Mouse (Mus musculus) stomach, postnatal 0 days (tissue): ENCODE measurements around the gene Ptpn23.

Source experiments
- CTCF ChIP-seq: IDR thresholded peaks from 2 replicates; pipeline ENCODE4 v1.5.1; 2016; ENCODE audit warnings: antibody characterized with exemption, low read depth, mild to moderate bottlenecking, moderate library complexity
- EP300 ChIP-seq: optimal IDR thresholded peaks from 2 replicates; pipeline ENCODE3; 2016; ENCODE audit warnings: antibody characterized with exemption

GRCm38 (mm10) chr9:110452523-110452922, 44.5 kb upstream of the Ptpn23 start:
- TF ChIP-seq CTCF: no peak
- no peak for TF ChIP-seq EP300
